Mouse (Mus musculus) thymus, adult 2 months (tissue): Measurements from ENCODE around the gene Nfia.

Source experiments
- CTCF ChIP-seq: fragments of 200-500 bp; IDR thresholded peaks from 2 replicates; pipeline ENCODE4 v1.5.1; 2012; ENCODE audit warnings: mild to moderate bottlenecking, control low read depth, low read length, moderate library complexity, borderline replicate concordance; ENCODE audit not compliant: control insufficient read depth, poor library complexity, insufficient read depth; ENCODE audit errors: extremely low read depth
- POLR2A ChIP-seq: fragments of 200-500 bp; IDR thresholded peaks from 2 replicates; pipeline ENCODE4 v1.6.1; 2012; ENCODE audit warnings: mild to moderate bottlenecking, low read length, control low read depth, moderate library complexity; ENCODE audit not compliant: control insufficient read depth, poor library complexity, insufficient read depth; ENCODE audit errors: extremely low read depth

GRCm38 (mm10) chr4:97990431-97990830 lies 217.9 kb downstream of the Nfia start:
- TF ChIP-seq CTCF (no peak), POLR2A (no peak)
